Mouse (Mus musculus) neural tube, embryonic 15.5 days (tissue): ENCODE data around the gene Olfr1381. TPM values are rescaled to one million over a fixed set of nuclear protein-coding genes. Genes with fewer than 3 reads are reported as not detected.
A peak's percentile ranks its signal among the peaks of the same experiment; 100 is the strongest.
"Not testable (repeated sequence)": the region's sequence is repeated elsewhere in the genome, so short reads cannot be mapped to it uniquely, and the experiment has no call there.

Experiments used
- ATAC-seq: fragments of 200-750 bp; cut with Nextera tagmentation; 2 replicates; pipeline ENCODE4 v1.8.0; 2017; ENCODE audit warnings: mild to moderate bottlenecking, moderate TSS enrichment, moderate library complexity; ENCODE audit not compliant: low FRiP score
- H3K27ac ChIP-seq: fragments of 300-500 bp; sonication (generic); replicated peaks from 2 replicates; pipeline ENCODE4 v1.5.1; 2015; ENCODE audit warnings: mild to moderate bottlenecking, inconsistent platforms
- H3K27me3 ChIP-seq: fragments of 300-500 bp; sonication (generic); replicated peaks from 2 replicates; pipeline ENCODE4 v1.6.1; 2015; ENCODE audit warnings: inconsistent platforms
- H3K36me3 ChIP-seq: fragments of 300-500 bp; sonication (generic); 2 replicates; pipeline ENCODE4 v1.6.1; 2015; ENCODE audit warnings: inconsistent platforms
- H3K4me1 ChIP-seq: fragments of 300-500 bp; sonication (generic); 2 replicates; pipeline ENCODE4 v1.6.1; 2015; ENCODE audit warnings: inconsistent platforms
- H3K4me2 ChIP-seq: fragments of 300-500 bp; sonication (generic); 2 replicates; pipeline ENCODE4 v1.6.1; 2015; ENCODE audit warnings: inconsistent platforms, mild to moderate bottlenecking, moderate library complexity
- H3K4me3 ChIP-seq: fragments of 300-500 bp; sonication (generic); replicated peaks from 2 replicates; pipeline ENCODE4 v1.5.1; 2015; ENCODE audit warnings: mild to moderate bottlenecking, inconsistent platforms
- H3K9ac ChIP-seq: fragments of 300-500 bp; sonication (generic); replicated peaks from 2 replicates; pipeline ENCODE4 v1.6.1; 2015; ENCODE audit warnings: mild to moderate bottlenecking, inconsistent platforms
- H3K9me3 ChIP-seq: fragments of 300-500 bp; sonication (generic); replicated peaks from 2 replicates; pipeline ENCODE4 v1.6.1; 2016; ENCODE audit warnings: inconsistent platforms
- WGBS: fragments of 180-500 bp; shearing (Covaris S2); methylation state at CpG from one replicate; pipeline ENCODE4 v1.1.7; 2015; ENCODE audit warnings: mixed read lengths; 5-methylcytosine and 5-hydroxymethylcytosine counted together
- polyA plus RNA-seq: library from polyadenylated mRNA; unstranded; fragments of >200 nt; fragmentation: Nextera tagmentation; extraction: Ambion mirVana; gene quantifications from 2 replicates; pipeline ENCODE4 v1.2.1, GENCODE M21; 2015

Gene Olfr1381
- not detected in 2 replicates for polyA plus RNA-seq

- WGBS, result 45% methylated on average over 3 of the region's 3 CpGs
- ATAC-seq, H3K36me3 ChIP-seq, H3K9me3 ChIP-seq, H3K4me1 ChIP-seq, H3K27me3 ChIP-seq, H3K4me2 ChIP-seq, H3K4me3 ChIP-seq, H3K27ac ChIP-seq, H3K9ac ChIP-seq: not testable (repeated sequence)
Observed at GRCm38 (mm10) chr11:49543149-49543548, at the start of gene Olfr1381. TSS of gene Olfr1381 (plus strand) at chr11:49543449.

- no peak for ATAC-seq
- Histone ChIP-seq H3K36me3 (no peaks in the 10 kb centered on the region), H3K4me1 (no peaks in the 10 kb centered on the region), H3K4me2 (no peak overlapping the region), H3K27me3 (no peaks in the 10 kb centered on the region), H3K9ac (no peak overlapping the region), H3K27ac (no peak overlapping the region), H3K9me3 (no peaks in the 10 kb centered on the region), H3K4me3 (no peak overlapping the region)
- WGBS, result 74% methylated on average over 5 of the region's 5 CpGs
Observed at GRCm38 (mm10) chr11:49518086-49518485, 25.2 kb upstream of the Olfr1381 start.

- Histone ChIP-seq H3K9ac (no peak within 1 kb of the TSS), H3K4me1 (no peaks in the 10 kb centered on the region), H3K27ac (no peak within 1 kb of the TSS), H3K9me3 (no peaks in the 10 kb centered on the region), H3K4me3 (no peak within 1 kb of the TSS), H3K27me3 (no peaks in the 10 kb centered on the region), H3K4me2 (no peak within 1 kb of the TSS), H3K36me3 (no peaks in the 10 kb centered on the region)
- ATAC-seq, result no peak
Observed at GRCm38 (mm10) chr11:49519348-49519747, 23.9 kb upstream of the Olfr1381 start, which contains the start of gene Olfr1383. TSS of gene Olfr1383 (plus strand) at chr11:49519648.

DNA sequence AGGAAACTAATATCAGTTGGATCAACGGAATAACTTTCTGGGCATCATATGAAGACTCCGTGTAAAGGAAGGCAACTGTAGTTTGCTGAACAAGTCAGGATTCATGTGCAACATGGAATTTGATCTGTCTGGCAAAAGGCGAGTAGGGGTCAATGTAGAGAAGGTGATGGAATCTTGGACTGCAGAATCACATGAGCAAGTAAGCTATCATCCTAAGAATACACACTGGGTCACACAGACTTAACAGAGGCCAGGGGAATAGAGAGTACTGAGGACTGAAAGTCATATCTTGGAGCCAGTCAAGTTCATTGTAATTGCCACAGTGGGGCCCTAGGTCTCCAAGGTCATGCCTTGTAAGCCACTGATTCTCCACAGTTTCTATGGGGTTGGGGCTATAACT lies 15.3 kb upstream of the Olfr1381 start, which contains the start of gene Olfr1382:
Gene Olfr1382 (plus strand): TSS at position 301 of the 400 bp plus-strand sequence.
- Histone ChIP-seq H3K4me3 (no peak within 1 kb of the TSS), H3K4me2 (no peak within 1 kb of the TSS), H3K9ac (no peak within 1 kb of the TSS), H3K36me3 (no peaks in the 10 kb centered on the region), H3K27me3 (no peaks in the 10 kb centered on the region), H3K9me3 (no peaks in the 10 kb centered on the region), H3K4me1 (no peaks in the 10 kb centered on the region), H3K27ac (no peak within 1 kb of the TSS)
- no peak for ATAC-seq
- WGBS, result 86% methylated on average over 3 of the region's 3 CpGs

GRCm38 (mm10) chr11:49532761-49533160 lies 10.5 kb upstream of the Olfr1381 start:
- no peak overlapping the region for H3K9ac ChIP-seq
- no peaks in the 10 kb centered on the region for H3K9me3 ChIP-seq
- H3K27ac ChIP-seq, result no peak overlapping the region
- no peaks in the 10 kb centered on the region for H3K27me3 ChIP-seq
- H3K4me3 ChIP-seq, result no peak overlapping the region
- ATAC-seq, result no peak
- no peaks in the 10 kb centered on the region for H3K36me3 ChIP-seq
- H3K4me1 ChIP-seq, result no peaks in the 10 kb centered on the region
- H3K4me2 ChIP-seq, result no peak overlapping the region

GRCm38 (mm10) chr11:49536631-49537030 lies 6.6 kb upstream of the Olfr1381 start:
- H3K4me3 ChIP-seq, H3K27me3 ChIP-seq, H3K9ac ChIP-seq, H3K4me2 ChIP-seq, H3K27ac ChIP-seq, H3K9me3 ChIP-seq, H3K4me1 ChIP-seq, H3K36me3 ChIP-seq: not testable (repeated sequence)
- 89% methylated on average over 2 of the region's 2 CpGs for WGBS
- peak; percentile 74 for ATAC-seq

GRCm38 (mm10) chr11:49554033-49554432 lies 10.8 kb downstream of the Olfr1381 start:
- ATAC-seq, H3K9me3 ChIP-seq, H3K27me3 ChIP-seq, H3K27ac ChIP-seq, H3K36me3 ChIP-seq, H3K9ac ChIP-seq, H3K4me2 ChIP-seq, H3K4me1 ChIP-seq, H3K4me3 ChIP-seq: not testable (repeated sequence)
- WGBS, result 84% methylated on average over 3 of the region's 3 CpGs

DNA sequence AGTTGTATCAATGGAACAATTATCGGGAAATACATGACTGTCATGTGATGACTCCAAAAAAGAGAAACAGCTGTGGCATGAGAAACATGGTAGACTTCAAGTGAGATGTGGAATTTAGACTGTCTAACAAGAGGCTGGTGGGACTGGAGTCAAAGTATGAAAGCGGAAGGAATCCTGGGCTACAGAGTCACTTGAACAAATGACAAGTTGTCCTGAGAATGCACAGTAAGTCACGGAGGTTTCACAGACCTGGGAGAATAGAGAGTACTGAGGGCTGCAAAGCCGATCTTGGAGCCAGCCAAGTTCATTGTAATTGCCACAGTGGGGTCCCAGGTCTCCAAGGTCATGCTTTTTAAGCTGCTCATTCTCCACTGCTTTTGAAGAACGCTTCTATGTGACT lies 13.3 kb downstream of the Olfr1381 start, which contains the start of gene Olfr1380:
Gene Olfr1380 (plus strand): TSS at position 301 of the 400 bp plus-strand sequence.
- H3K4me3 ChIP-seq, H3K4me1 ChIP-seq, H3K27ac ChIP-seq, H3K4me2 ChIP-seq, H3K9ac ChIP-seq, ATAC-seq, H3K27me3 ChIP-seq, H3K36me3 ChIP-seq, H3K9me3 ChIP-seq: not testable (repeated sequence)
- 57% methylated on average over 5 of the region's 5 CpGs for WGBS

GRCm38 (mm10) chr11:49575054-49575453 lies 31.8 kb downstream of the Olfr1381 start:
- H3K9me3 ChIP-seq, H3K4me3 ChIP-seq, H3K27me3 ChIP-seq, ATAC-seq, H3K4me2 ChIP-seq, H3K4me1 ChIP-seq, H3K9ac ChIP-seq, H3K27ac ChIP-seq, H3K36me3 ChIP-seq: not testable (repeated sequence)
- 39% methylated on average over 2 of the region's 2 CpGs for WGBS

GRCm38 (mm10) chr11:49580452-49580851 lies 37.2 kb downstream of the Olfr1381 start:
- H3K36me3 ChIP-seq, H3K27me3 ChIP-seq, ATAC-seq, H3K9me3 ChIP-seq, H3K4me3 ChIP-seq, H3K4me2 ChIP-seq, H3K9ac ChIP-seq, H3K4me1 ChIP-seq, H3K27ac ChIP-seq: not testable (repeated sequence)
- WGBS, result 90% methylated on average over 8 of the region's 8 CpGs

DNA sequence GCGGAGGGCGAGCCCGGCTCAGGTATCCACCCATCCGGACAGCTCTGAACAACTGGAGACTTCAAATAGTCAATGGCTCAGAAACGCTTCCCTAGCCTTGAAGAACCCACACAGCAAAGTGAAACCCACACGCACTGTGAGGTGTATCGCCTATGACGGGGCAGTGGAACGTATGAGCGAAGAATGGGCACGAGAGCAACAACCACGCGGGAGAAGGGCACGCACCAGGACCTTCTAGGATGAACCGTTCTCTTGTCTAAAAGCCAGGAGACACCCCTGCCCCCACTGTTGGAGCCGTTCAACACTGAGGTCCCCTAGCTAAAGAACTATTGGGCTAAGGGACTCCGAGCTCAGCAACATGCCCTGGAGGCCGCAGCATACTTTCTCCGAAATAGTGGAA lies 47.0 kb downstream of the Olfr1381 start:
- H3K4me2 ChIP-seq, result no peak overlapping the region
- no peak for ATAC-seq
- H3K9me3 ChIP-seq, result no peaks in the 10 kb centered on the region
- no peak overlapping the region for H3K27ac ChIP-seq
- no peaks in the 10 kb centered on the region for H3K27me3 ChIP-seq
- WGBS, result 95% methylated on average over 19 of the region's 19 CpGs
- H3K4me1 ChIP-seq, result no peaks in the 10 kb centered on the region
- H3K4me3 ChIP-seq, result no peak overlapping the region
- H3K9ac ChIP-seq, result no peak overlapping the region
- no peaks in the 10 kb centered on the region for H3K36me3 ChIP-seq

- H3K36me3 ChIP-seq, H3K9ac ChIP-seq, H3K9me3 ChIP-seq, H3K27ac ChIP-seq, ATAC-seq, H3K4me1 ChIP-seq, H3K4me2 ChIP-seq, H3K27me3 ChIP-seq, H3K4me3 ChIP-seq: not testable (repeated sequence)
- 67% methylated on average over 2 of the region's 2 CpGs for WGBS
Observed at GRCm38 (mm10) chr11:49597149-49597548, 53.9 kb downstream of the Olfr1381 start.
